Mouse (Mus musculus) G1E (cell line): ENCODE results near the gene Ghsr.

ENCODE experiments used
- CTCF ChIP-seq: IDR thresholded peaks from 2 replicates; pipeline ENCODE4 v1.5.1; 2012; ENCODE audit warnings: low read depth, low read length, inconsistent platforms, mixed read lengths
- GATA1 ChIP-seq: IDR thresholded peaks from 2 replicates; pipeline ENCODE4 v1.6.1; 2012; ENCODE audit warnings: borderline replicate concordance, low read length, inconsistent platforms, mixed read lengths
- GATA2 ChIP-seq: IDR thresholded peaks from 2 replicates; pipeline ENCODE4 v1.6.1; 2012; ENCODE audit warnings: low read depth, low read length, inconsistent platforms, borderline replicate concordance
- POLR2AphosphoS5 ChIP-seq: IDR thresholded peaks from 2 replicates; pipeline ENCODE4 v1.6.1; 2012; ENCODE audit warnings: low read depth, low read length, inconsistent platforms; ENCODE audit not compliant: insufficient replicate concordance
- TAL1 ChIP-seq: conservative IDR thresholded peaks from 2 replicates; pipeline ENCODE4 v1.6.1; 2012; ENCODE audit warnings: low read depth, low read length, inconsistent platforms, mixed read lengths

- TF ChIP-seq CTCF (no peak), POLR2AphosphoS5 (no peak), GATA1 (no peak), TAL1 (no peak), GATA2 (no peak)
Observed at GRCm38 (mm10) chr3:27411286-27411685, 40.1 kb downstream of the Ghsr start.
